Mouse (Mus musculus): ENCODE data around the gene Atp8a2.

GRCm38 (mm10) chr14:59721957-59722356 is 475.0 kb downstream of the Atp8a2 start:
- TF ChIP-seq CTCF (IDR thresholded peaks at IDR 0.05): no peak
- no peak for TF ChIP-seq EP300 (IDR thresholded peaks at IDR 0.05)

Measured in lung, postnatal 0 days (tissue).